Mouse (Mus musculus): ENCODE data around the gene Bglap. TPM values are rescaled to one million over a fixed set of nuclear protein-coding genes. Genes with fewer than 3 reads are reported as not detected.
"Not testable (repeated sequence)": the region's sequence is repeated elsewhere in the genome, so short reads cannot be mapped to it uniquely, and the experiment has no call there.

The Bglap gene
- polyA plus RNA-seq, 1 experiment from 2014 or later: not detected

DNA sequence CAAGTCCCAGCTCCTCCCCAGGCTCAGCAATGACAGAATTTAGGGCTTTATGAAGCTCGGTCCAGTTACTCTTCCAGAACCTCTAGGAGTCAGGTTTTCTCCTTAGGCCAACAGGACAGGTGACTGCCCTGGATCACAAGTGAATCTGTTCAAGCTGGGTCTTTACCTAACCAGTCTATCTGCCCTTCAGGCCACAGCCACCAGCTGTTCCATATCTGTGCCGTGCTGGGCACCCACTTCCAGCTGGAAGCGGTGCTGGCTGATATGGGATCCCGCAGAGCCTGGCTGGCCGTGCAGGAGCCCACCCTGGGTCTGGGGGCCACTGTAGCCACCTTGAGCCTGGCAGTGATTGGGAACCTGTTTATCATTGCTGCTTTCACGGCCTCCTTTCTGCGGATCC lies 1.9 kb downstream of the Bglap start:
- H3K36me3 ChIP-seq: not testable (repeated sequence)
- peak; percentile 53 for ATAC-seq (ENCODE audit: low FRiP score)

DNA sequence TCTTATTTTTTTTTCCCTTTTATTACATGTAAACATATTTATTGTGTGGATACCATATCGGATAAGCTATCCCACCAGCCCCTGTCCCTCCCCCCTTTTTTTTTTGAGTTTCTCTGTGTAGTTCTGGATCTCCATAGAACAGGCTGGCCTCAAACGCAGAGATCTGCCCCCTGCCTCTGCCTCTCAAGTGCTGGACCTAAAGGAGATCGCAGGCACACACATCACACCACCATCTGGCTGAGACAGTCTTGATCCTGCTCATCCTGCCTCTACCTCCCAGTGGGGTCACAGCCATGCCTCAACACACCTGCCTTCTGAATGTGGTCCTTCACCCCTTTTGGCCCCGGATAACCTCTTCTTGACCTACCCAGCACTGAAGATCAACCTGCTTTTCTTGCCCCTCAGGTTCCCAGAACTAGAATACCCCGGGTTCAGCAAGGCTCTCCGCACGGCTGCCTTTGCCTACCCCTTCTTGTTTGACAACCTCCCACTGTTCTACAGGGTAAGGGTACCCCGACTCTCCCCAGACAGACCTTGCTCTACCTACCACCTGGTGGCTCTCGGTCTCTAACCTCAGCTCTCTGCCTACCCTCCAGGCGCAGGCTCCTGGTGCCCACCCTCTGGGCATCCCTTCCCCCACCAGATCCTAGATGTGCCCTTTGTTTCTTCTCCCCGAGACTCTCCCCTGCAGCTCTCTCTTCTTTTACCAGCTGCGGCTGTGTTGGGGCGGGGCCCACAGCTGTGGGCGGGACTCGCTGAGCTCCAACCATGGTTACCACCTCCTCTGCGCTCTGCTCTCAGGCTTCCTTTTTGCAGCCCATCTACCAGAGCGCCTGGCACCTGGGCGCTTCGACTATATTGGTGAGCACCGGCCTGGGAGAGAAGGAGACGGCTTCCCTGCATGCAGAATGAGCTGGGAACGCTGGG lies 2.6 kb downstream of the Bglap start:
- H3K4me1 ChIP-seq; H3K36me3 ChIP-seq; H3K9me3 ChIP-seq (replicated peaks); H3K9ac ChIP-seq (replicated peaks); H3K27me3 ChIP-seq (replicated peaks): not testable (repeated sequence)
- ATAC-seq (ENCODE audit: low FRiP score): peak; percentile 92
- Histone ChIP-seq H3K27ac (replicated peaks) (peak overlapping the region; percentile 63), H3K4me3 (replicated peaks) (peak overlapping the region; percentile 25), H3K4me2 (peak overlapping the region; percentile 54)
- 4% methylated on average over 19 of the region's 22 CpGs for WGBS

More for the DNA sequence above, 1.9 kb downstream of the Bglap start:
- not testable (repeated sequence) for H3K9me3 ChIP-seq (replicated peaks); H3K27ac ChIP-seq (replicated peaks); H3K27me3 ChIP-seq (replicated peaks); H3K4me1 ChIP-seq; H3K4me3 ChIP-seq (replicated peaks); H3K9ac ChIP-seq (replicated peaks)
- 27% methylated on average over 3 of the region's 7 CpGs for WGBS
- peak overlapping the region; percentile 54 for H3K4me2 ChIP-seq

DNA sequence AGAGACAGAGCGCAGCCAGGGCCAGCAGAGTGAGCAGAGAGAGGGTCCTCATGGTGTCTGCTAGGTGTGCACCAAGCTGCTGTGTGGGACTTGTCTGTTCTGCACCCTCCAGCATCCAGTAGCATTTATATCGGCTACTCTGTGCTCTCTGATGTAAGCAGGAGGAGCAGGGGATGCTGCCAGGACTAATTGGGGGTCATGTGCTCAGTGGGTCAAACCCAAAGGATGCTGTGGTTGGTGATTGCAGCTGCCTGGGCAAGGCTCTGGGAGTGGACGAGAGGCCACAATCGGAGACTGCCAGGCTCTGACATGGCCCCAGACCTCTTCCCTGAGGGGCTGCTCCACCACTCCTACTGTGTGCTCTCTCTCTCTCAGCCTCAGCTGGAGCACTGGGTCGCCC lies 5.7 kb downstream of the Bglap start, which contains the start of gene Bglap2:
Gene Bglap2 (minus strand): TSS at position 101 of the 400 bp plus-strand sequence.
- not testable (repeated sequence) for H3K9me3 ChIP-seq (replicated peaks); H3K4me3 ChIP-seq (replicated peaks); H3K36me3 ChIP-seq; H3K4me2 ChIP-seq; ATAC-seq (ENCODE audit: low FRiP score); H3K9ac ChIP-seq (replicated peaks); H3K27ac ChIP-seq (replicated peaks); H3K27me3 ChIP-seq (replicated peaks)
- WGBS: 76% methylated on average over 5 of the region's 5 CpGs
- H3K4me1 ChIP-seq: peaks cover 13% of the 10 kb centered on the region

DNA sequence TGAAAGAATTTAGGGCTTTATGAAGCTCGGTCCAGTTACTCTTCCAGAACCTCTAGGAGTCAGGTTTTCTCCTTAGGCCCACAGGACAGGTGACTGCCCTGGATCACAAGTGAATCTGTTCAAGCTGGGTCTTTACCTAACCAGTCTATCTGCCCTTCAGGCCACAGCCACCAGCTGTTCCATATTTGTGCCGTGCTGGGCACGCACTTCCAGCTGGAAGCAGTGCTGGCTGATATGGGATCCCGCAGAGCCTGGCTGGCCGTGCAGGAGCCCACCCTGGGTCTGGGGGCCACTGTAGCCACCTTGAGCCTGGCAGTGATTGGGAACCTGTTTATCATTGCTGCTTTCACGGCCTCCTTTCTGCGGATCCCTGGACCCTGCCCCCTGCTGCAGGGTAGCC lies 7.6 kb downstream of the Bglap start:
- ATAC-seq (ENCODE audit: low FRiP score): peak; percentile 37; the same call in 1 of the 2 replicates
- H3K9me3 ChIP-seq (replicated peaks); H3K36me3 ChIP-seq; H3K9ac ChIP-seq (replicated peaks); H3K4me1 ChIP-seq; H3K27me3 ChIP-seq (replicated peaks); H3K4me3 ChIP-seq (replicated peaks): not testable (repeated sequence)
- Histone ChIP-seq H3K4me2 (peak overlapping the region; percentile 46), H3K27ac (replicated peaks) (peak overlapping the region; percentile 61; the same call in 1 of the 2 replicates)
- WGBS: 24% methylated on average over 7 of the region's 7 CpGs

DNA sequence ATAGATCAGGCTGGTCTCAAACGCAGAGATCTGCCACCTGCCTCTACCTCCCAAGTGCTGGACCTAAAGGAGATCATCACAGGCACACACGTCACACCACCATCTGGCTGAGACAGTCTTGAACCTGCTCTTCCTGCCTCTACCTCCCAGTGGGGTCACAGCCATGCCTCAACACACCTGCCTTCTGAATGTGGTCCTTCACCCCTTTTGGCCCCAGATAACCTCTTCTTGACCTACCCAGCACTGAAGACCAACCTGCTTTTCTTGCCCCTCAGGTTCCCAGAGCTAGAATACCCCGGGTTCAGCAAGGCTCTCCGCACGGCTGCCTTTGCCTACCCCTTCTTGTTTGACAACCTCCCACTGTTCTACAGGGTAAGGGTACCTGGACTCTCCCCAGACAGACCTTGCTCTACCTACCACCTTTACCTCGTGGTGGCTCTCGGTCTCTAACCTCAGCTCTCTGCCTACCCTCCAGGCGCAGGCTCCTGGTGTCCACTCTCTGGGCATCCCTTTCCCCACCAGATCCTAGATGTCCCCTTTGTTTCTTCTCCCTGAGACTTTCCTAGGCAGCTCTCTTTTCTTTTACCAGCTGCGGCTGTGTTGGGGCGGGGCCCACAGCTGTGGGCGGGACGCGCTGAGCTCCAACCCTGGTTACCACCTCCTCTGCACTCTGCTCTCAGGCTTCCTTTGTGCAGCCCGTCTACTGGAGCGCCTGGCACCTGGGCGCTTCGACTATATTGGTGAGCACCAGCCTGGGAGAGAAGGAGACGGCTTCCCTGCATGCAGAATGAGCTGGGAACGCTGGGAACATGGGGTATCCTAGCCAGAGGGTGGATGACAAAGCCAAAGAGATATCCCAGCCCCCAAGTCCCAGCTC lies 8.3 kb downstream of the Bglap start:
- Histone ChIP-seq H3K4me2 (peak overlapping the region; percentile 46), H3K27ac (replicated peaks) (peak overlapping the region; percentile 61; the same call in 1 of the 2 replicates)
- not testable (repeated sequence) for H3K36me3 ChIP-seq; H3K4me1 ChIP-seq; H3K9me3 ChIP-seq (replicated peaks); H3K4me3 ChIP-seq (replicated peaks); H3K27me3 ChIP-seq (replicated peaks); H3K9ac ChIP-seq (replicated peaks)
- ATAC-seq (ENCODE audit: low FRiP score): peak; percentile 91
- 11% methylated on average over 19 of the region's 19 CpGs for WGBS

DNA sequence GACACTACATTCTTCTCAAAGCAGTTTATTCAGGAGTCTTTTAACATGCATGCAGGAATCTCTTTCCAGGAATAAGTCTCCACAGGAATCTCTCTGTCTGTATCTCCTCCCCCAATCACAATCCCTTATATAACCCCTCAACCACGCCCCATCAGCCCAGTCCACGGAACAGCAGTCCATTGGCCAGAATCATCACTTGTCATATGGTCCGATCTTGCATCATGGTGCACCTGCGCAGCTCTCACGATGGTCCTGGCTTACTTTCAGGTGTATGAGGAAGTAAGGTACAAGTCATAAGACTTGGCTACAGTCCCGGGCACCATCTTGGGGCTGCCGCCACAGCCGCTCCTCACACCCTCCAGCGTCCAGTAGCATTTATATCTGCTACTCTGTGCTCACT lies 11.6 kb downstream of the Bglap start, which contains the start of gene Bglap3:
Gene Bglap3 (minus strand): TSS at position 101 of the 400 bp plus-strand sequence.
- not testable (repeated sequence) for H3K4me1 ChIP-seq; H3K9me3 ChIP-seq (replicated peaks); H3K4me3 ChIP-seq (replicated peaks); H3K27me3 ChIP-seq (replicated peaks); ATAC-seq (ENCODE audit: low FRiP score); H3K36me3 ChIP-seq; H3K4me2 ChIP-seq; H3K9ac ChIP-seq (replicated peaks); H3K27ac ChIP-seq (replicated peaks)
- 96% methylated on average over 9 of the region's 9 CpGs for WGBS

DNA sequence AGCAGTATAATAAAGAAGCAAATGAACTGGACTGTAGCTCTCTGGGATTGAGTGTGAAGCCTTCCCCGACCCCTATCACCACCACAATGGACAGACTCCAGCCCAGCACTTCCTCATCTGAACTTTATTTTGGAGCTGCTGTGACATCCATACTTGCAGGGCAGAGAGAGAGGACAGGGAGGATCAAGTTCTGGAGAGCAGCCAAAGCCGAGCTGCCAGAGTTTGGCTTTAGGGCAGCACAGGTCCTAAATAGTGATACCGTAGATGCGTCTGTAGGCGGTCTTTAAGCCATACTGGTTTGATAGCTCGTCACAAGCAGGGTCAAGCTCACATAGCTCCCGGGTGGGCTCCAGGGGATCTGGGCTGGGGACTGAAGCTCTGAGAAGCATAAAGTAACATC lies 15.8 kb downstream of the Bglap start:
- not testable (repeated sequence) for ATAC-seq (ENCODE audit: low FRiP score); H3K27ac ChIP-seq (replicated peaks); H3K4me3 ChIP-seq (replicated peaks); H3K4me1 ChIP-seq; H3K9ac ChIP-seq (replicated peaks); H3K4me2 ChIP-seq; H3K9me3 ChIP-seq (replicated peaks); H3K36me3 ChIP-seq
- WGBS: 89% methylated on average over 7 of the region's 7 CpGs
- peaks cover 18% of the 10 kb centered on the region for H3K27me3 ChIP-seq (replicated peaks)

DNA sequence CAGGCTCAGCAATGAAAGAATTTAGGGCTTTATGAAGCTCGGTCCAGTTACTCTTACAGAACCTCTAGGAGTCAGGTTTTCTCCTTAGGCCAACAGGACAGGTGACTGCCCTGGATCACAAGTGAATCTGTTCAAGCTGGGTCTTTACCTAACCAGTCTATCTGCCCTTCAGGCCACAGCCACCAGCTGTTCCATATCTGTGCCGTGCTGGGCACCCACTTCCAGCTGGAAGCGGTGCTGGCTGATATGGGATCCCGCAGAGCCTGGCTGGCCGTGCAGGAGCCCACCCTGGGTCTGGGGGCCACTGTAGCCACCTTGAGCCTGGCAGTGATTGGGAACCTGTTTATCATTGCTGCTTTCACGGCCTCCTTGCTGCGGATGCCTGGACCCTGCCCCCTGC lies 16.7 kb downstream of the Bglap start:
- H3K4me1 ChIP-seq; H3K9ac ChIP-seq (replicated peaks); H3K27ac ChIP-seq (replicated peaks); H3K4me2 ChIP-seq; H3K9me3 ChIP-seq (replicated peaks); H3K4me3 ChIP-seq (replicated peaks); H3K36me3 ChIP-seq: not testable (repeated sequence)
- 37% methylated on average over 3 of the region's 7 CpGs for WGBS
- peaks cover 18% of the 10 kb centered on the region for H3K27me3 ChIP-seq (replicated peaks)
- ATAC-seq (ENCODE audit: low FRiP score): 0 out of 2 replicates have a peak, but pooled peaks have one; percentile 22

DNA sequence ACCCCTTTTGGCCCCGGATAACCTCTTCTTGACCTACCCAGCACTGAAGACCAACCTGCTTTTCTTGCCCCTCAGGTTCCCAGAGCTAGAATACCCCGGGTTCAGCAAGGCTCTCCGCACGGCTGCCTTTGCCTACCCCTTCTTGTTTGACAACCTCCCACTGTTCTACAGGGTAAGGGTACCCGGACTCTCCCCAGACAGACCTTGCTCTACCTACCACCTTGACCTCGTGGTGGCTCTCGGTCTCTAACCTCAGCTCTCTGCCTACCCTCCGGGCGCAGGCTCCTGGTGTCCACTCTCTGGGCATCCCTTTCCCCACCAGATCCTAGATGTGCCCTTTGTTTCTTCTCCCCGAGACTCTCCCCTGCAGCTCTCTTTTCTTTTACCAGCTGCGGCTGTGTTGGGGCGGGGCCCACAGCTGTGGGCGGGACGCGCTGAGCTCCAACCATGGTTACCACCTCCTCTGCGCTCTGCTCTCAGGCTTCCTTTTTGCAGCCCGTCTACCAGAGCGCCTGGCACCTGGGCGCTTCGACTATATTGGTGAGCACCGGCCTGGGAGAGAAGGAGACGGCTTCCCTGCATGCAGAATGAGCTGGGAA lies 17.3 kb downstream of the Bglap start:
- not testable (repeated sequence) for H3K9me3 ChIP-seq (replicated peaks); H3K9ac ChIP-seq (replicated peaks); H3K4me1 ChIP-seq
- peak; percentile 90 for ATAC-seq (ENCODE audit: low FRiP score)
- H3K36me3 ChIP-seq: peaks cover 10% of the 10 kb centered on the region
- peak overlapping the region; percentile 66; the same call in 1 of the 2 replicates for H3K27ac ChIP-seq (replicated peaks)
- 4% methylated on average over 21 of the region's 22 CpGs for WGBS
- H3K4me2 ChIP-seq: peak overlapping the region; percentile 49
- H3K27me3 ChIP-seq (replicated peaks): peaks cover 18% of the 10 kb centered on the region
- H3K4me3 ChIP-seq (replicated peaks): peak overlapping the region; percentile 32

DNA sequence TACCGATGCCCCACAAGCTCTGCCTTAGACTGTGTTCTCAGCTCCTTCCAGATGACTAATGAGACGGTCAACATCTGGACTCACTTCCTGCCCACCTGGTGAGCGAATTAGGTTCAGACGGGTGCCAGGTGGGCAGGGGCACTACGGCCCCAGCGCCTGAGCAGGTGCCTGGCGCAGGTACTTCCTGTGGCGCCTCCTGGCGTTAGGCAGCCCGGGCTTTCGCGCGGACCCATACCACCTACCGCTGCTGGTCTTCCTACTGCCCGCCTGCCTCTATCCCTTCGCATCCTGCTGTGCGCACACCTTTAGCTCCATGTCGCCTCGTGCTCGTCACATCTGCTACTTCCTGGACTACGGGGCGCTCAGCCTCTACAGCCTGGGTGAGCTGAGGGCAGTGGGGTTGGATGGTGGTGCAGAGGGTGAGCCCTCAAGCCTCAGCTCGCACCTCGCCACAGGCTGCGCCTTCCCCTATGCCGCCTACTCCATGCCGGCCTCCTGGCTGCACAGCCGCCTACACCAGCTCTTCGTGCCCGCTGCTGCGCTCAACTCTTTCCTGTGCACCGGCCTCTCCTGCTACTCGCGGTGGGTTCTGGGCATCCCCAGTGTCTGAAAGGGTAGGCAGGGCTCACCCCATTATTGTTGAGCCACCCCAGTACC lies 18.4 kb downstream of the Bglap start:
- H3K9me3 ChIP-seq (replicated peaks): 0 out of 2 replicates have a peak, but pooled peaks cover 4% of the 10 kb centered on the region
- H3K9ac ChIP-seq (replicated peaks): no peak overlapping the region
- peak overlapping the region; percentile 49; the same call in 1 of the 2 replicates for H3K4me2 ChIP-seq
- 39% methylated on average over 34 of the region's 34 CpGs for WGBS
- H3K4me1 ChIP-seq: 0 out of 2 replicates have a peak, but pooled peaks cover 5% of the 10 kb centered on the region
- H3K4me3 ChIP-seq (replicated peaks): no peak overlapping the region
- ATAC-seq (ENCODE audit: low FRiP score): no peak
- peaks cover 20% of the 10 kb centered on the region for H3K36me3 ChIP-seq
- H3K27ac ChIP-seq (replicated peaks): no peak overlapping the region
- H3K27me3 ChIP-seq (replicated peaks): peaks cover 18% of the 10 kb centered on the region

DNA sequence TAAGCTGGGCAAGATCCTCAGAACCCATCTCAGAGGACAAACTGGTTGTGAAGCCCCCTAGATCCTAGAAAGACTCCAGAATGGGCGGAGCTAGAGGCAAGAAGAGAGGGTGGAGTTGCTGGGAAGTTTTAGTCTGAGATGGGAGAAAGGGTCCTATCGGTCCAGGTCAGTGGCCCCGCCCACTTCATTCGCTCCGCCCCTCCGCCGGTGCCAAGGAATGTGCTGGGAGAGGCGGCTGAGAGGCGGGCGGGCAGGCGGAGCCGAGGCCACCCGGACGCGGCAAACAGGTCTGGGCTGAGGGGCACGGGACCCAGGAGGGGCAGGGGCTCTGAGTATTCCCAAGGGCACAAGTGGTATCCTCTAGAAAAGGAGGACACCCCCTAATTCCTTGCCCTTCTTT lies 19.9 kb downstream of the Bglap start, which contains the start of gene Paqr6:
Gene Paqr6 (plus strand): TSS at position 248 of the 400 bp plus-strand sequence.
- H3K9ac ChIP-seq (replicated peaks): no peak within 1 kb of the TSS
- no peak for ATAC-seq (ENCODE audit: low FRiP score)
- H3K4me1 ChIP-seq: 0 out of 2 replicates have a peak, but pooled peaks cover 5% of the 10 kb centered on the region
- H3K4me3 ChIP-seq (replicated peaks): no peak within 1 kb of the TSS
- H3K4me2 ChIP-seq: peak within 1 kb of the TSS; percentile 4
- peaks cover 35% of the 10 kb centered on the region for H3K36me3 ChIP-seq
- H3K9me3 ChIP-seq (replicated peaks): no peaks in the 10 kb centered on the region
- H3K27me3 ChIP-seq (replicated peaks): peaks cover 18% of the 10 kb centered on the region
- H3K27ac ChIP-seq (replicated peaks): no peak within 1 kb of the TSS
- WGBS: 2% methylated on average over 16 of the region's 16 CpGs
